Mouse (Mus musculus): ENCODE data around the gene Asic5. TPM values are rescaled to one million over a fixed set of nuclear protein-coding genes. Genes with fewer than 3 reads are reported as not detected.

Asic5 gene
- polyA plus RNA-seq, 1 experiment from 2014 or later, result not detected

- peak overlapping the region; percentile 53; the same call in 1 of the 2 replicates for H3K27ac ChIP-seq
- H3K4me1 ChIP-seq, result peaks cover 58% of the 10 kb centered on the region
- no peak overlapping the region for H3K9ac ChIP-seq
- no peaks in the 10 kb centered on the region for H3K27me3 ChIP-seq
- no peak overlapping the region for H3K4me2 ChIP-seq
- no peaks in the 10 kb centered on the region for H3K9me3 ChIP-seq
- no peak overlapping the region for H3K4me3 ChIP-seq
- WGBS, result 35% methylated on average over 7 of the region's 7 CpGs
- ATAC-seq (ENCODE audit: borderline replicate concordance, extremely low read depth, low FRiP score, low TSS enrichment), result no peak
- H3K36me3 ChIP-seq, result no peaks in the 10 kb centered on the region
Observed at GRCm38 (mm10) chr3:82048681-82049080, 66.6 kb downstream of the Asic5 start.

- Histone ChIP-seq H3K4me1 (peaks cover 57% of the 10 kb centered on the region), H3K36me3 (no peaks in the 10 kb centered on the region), H3K4me2 (no peak overlapping the region), H3K27ac (peak overlapping the region; percentile 49; the same call in 1 of the 2 replicates), H3K27me3 (no peaks in the 10 kb centered on the region), H3K4me3 (no peak overlapping the region), H3K9me3 (no peaks in the 10 kb centered on the region), H3K9ac (no peak overlapping the region)
- ATAC-seq (ENCODE audit: borderline replicate concordance, extremely low read depth, low FRiP score, low TSS enrichment), result no peak
Observed at GRCm38 (mm10) chr3:82051468-82051867, 69.4 kb downstream of the Asic5 start.

- no peak for ATAC-seq (ENCODE audit: borderline replicate concordance, extremely low read depth, low FRiP score, low TSS enrichment)
- WGBS, result 43% methylated on average over 2 of the region's 2 CpGs
- Histone ChIP-seq H3K4me3 (no peak overlapping the region), H3K36me3 (no peaks in the 10 kb centered on the region), H3K4me1 (peaks cover 56% of the 10 kb centered on the region), H3K9me3 (no peaks in the 10 kb centered on the region), H3K4me2 (no peak overlapping the region), H3K27ac (peak overlapping the region; percentile 49), H3K9ac (no peak overlapping the region), H3K27me3 (no peaks in the 10 kb centered on the region)
Observed at GRCm38 (mm10) chr3:82052029-82052428, 69.9 kb downstream of the Asic5 start.

GRCm38 (mm10) chr3:82054283-82054974 lies 72.3 kb downstream of the Asic5 start:
- peaks cover 57% of the 10 kb centered on the region for H3K4me1 ChIP-seq
- no peaks in the 10 kb centered on the region for H3K27me3 ChIP-seq
- H3K4me2 ChIP-seq, result no peak overlapping the region
- peak; percentile 31; the same call in 1 of the 2 replicates for ATAC-seq (ENCODE audit: borderline replicate concordance, extremely low read depth, low FRiP score, low TSS enrichment)
- H3K4me3 ChIP-seq, result no peak overlapping the region
- peak overlapping the region; percentile 41 for H3K27ac ChIP-seq
- no peaks in the 10 kb centered on the region for H3K9me3 ChIP-seq
- no peak overlapping the region for H3K9ac ChIP-seq
- peaks cover 3% of the 10 kb centered on the region; the same call in 1 of the 2 replicates for H3K36me3 ChIP-seq
- 21% methylated on average over 5 of the region's 5 CpGs for WGBS

GRCm38 (mm10) chr3:82057201-82057600 lies 75.1 kb downstream of the Asic5 start:
- Histone ChIP-seq H3K4me2 (no peak overlapping the region), H3K9ac (no peak overlapping the region), H3K9me3 (no peaks in the 10 kb centered on the region), H3K27me3 (no peaks in the 10 kb centered on the region), H3K36me3 (peaks cover 3% of the 10 kb centered on the region; the same call in 1 of the 2 replicates), H3K27ac (peak overlapping the region; percentile 72), H3K4me1 (peaks cover 51% of the 10 kb centered on the region), H3K4me3 (no peak overlapping the region)
- peak; percentile 97 for ATAC-seq (ENCODE audit: borderline replicate concordance, extremely low read depth, low FRiP score, low TSS enrichment)
- 3% methylated on average over 5 of the region's 5 CpGs for whole genome bisulfite sequencing

GRCm38 (mm10) chr3:82061402-82062180 lies 79.5 kb downstream of the Asic5 start:
- Histone ChIP-seq H3K4me2 (no peak overlapping the region), H3K4me3 (no peak overlapping the region), H3K9ac (no peak overlapping the region), H3K36me3 (peaks cover 3% of the 10 kb centered on the region; the same call in 1 of the 2 replicates), H3K27me3 (no peaks in the 10 kb centered on the region), H3K4me1 (peaks cover 42% of the 10 kb centered on the region), H3K9me3 (no peaks in the 10 kb centered on the region), H3K27ac (peak overlapping the region; percentile 3; the same call in 1 of the 2 replicates)
- 22% methylated on average over 9 of the region's 9 CpGs for WGBS
- ATAC-seq (ENCODE audit: borderline replicate concordance, extremely low read depth, low FRiP score, low TSS enrichment), result no peak

GRCm38 (mm10) chr3:82067830-82068229 lies 85.7 kb downstream of the Asic5 start:
- Histone ChIP-seq H3K4me1 (peaks cover 20% of the 10 kb centered on the region), H3K4me2 (no peak overlapping the region), H3K27ac (no peak overlapping the region), H3K27me3 (no peaks in the 10 kb centered on the region), H3K9me3 (no peaks in the 10 kb centered on the region), H3K4me3 (no peak overlapping the region), H3K36me3 (no peaks in the 10 kb centered on the region), H3K9ac (no peak overlapping the region)
- WGBS, result 68% methylated on average over 5 of the region's 5 CpGs
- ATAC-seq (ENCODE audit: borderline replicate concordance, extremely low read depth, low FRiP score, low TSS enrichment), result no peak

Other genes starting within 250 kb of the Asic5 start
- 19.4 and 22.9 TPM in 2 replicates for gene Ctso, start 49.7 kb upstream of the Asic5 start, polyA plus RNA-seq (2015; fragmentation: Nextera tagmentation; extraction: Ambion mirVana)
- 2.3 and 3.0 TPM in 2 replicates for gene Tdo2, start 6.1 kb upstream of the Asic5 start, polyA plus RNA-seq (2015; fragmentation: Nextera tagmentation; extraction: Ambion mirVana)
- gene Gucy1b1, start 92.4 kb downstream of the Asic5 start, polyA plus RNA-seq (2015; fragmentation: Nextera tagmentation; extraction: Ambion mirVana), result 76.5 and 79.2 TPM in 2 replicates
- gene Gucy1a1, start 163.5 kb downstream of the Asic5 start, polyA plus RNA-seq (2015; fragmentation: Nextera tagmentation; extraction: Ambion mirVana), result 93.8 and 98.8 TPM in 2 replicates